Mouse (Mus musculus) G1E (cell line): ENCODE data around the gene Plekhm2.

Experiments
- CTCF ChIP-seq: IDR thresholded peaks from 2 replicates; pipeline ENCODE4 v1.5.1; 2012; ENCODE audit warnings: low read depth, low read length, inconsistent platforms, mixed read lengths
- GATA1 ChIP-seq: IDR thresholded peaks from 2 replicates; pipeline ENCODE4 v1.6.1; 2012; ENCODE audit warnings: borderline replicate concordance, low read length, inconsistent platforms, mixed read lengths

DNA sequence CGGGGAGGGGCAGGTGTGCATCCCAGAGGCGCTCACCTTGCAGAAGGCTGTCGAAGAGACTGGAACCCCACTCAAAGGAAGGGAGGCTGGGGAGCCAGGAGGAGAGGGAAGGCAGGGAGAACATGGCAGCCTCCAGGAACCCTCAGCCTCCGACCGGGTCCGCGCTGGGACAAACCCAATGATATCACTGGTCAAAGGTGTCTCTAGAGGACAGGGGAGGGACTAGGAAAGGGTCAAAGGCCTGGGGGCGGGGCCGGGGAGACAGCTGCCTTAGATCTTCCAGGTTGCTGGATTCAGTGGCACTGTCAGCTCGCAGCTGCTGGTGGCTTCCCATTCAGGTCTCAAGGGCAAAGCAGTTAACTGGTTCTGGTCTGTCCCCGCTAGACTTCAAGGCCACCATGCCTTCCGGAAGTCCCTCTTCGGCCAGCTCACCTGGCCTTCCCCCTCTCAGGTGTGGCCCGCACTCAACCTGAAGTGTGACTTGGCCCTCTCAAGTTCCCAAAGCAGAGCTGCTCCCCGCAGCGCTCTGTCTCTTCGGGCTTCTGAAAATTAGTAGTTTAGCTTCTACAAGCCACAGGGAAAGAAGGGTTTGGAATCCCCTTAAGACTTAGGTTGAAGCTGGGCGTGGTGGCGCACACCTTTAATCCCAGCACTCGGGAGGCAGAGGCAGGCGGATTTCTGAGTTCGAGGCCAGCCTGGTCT is 46.7 kb downstream of the Plekhm2 start:
- TF ChIP-seq CTCF (no peak), GATA1 (no peak)
